Mouse (Mus musculus): ENCODE results near the gene 1700034I23Rik.
"Not testable (repeated sequence)": the region's sequence is repeated elsewhere in the genome, so short reads cannot be mapped to it uniquely, and the experiment has no call there.

- not testable (repeated sequence) for TF ChIP-seq POLR2A (IDR thresholded peaks at IDR 0.05; ENCODE audit: low read depth, low read length); CTCF (IDR thresholded peaks at IDR 0.05; ENCODE audit: extremely low read depth, insufficient read length, insufficient replicate concordance, low read depth, low read length)
These were observed 8.0 kb downstream of the 1700034I23Rik start for GRCm38 (mm10) chr3:40894336-40894735.
